In genomic region chr16:58029674-58030073, GRCm38 (mm10) we compare ENCODE assay signal across 20 mouse cellular contexts.
DNase-seq lines count a peak whose midpoint lies in the region; ATAC-seq and TF ChIP-seq lines count a peak whose summit lies in the region.
"Had no signal": no experiment of that assay in that cellular context is flagged by ENCODE, and none has a peak within 500 bp of the region (broad histone marks: within the 10 kb centered on the region; RNA-seq: fewer than 3 reads in every experiment).

No protein-coding gene starts in this region.

- intact Hi-C loops in gastrocnemius, adult 2 months (cut with DNase I) = no loop called here
- intact Hi-C loops in gastrocnemius, postnatal 36 days (cut with DNase I) = no loop called here

- H3K9ac ChIP-seq in lung, postnatal 0 days (replicated peaks; ENCODE audit: low read depth) = no peak overlapping the region
- H3K9ac ChIP-seq: hindbrain, embryonic 12.5 days; midbrain, embryonic 12.5 days had no signal

- no peak overlapping the region for H3K4me3 ChIP-seq in gastrocnemius, adult 2 months
- H3K4me3 ChIP-seq in lung, postnatal 0 days (ENCODE audit: low read depth, low read length) = no peak overlapping the region
- H3K4me3 ChIP-seq: hindbrain, embryonic 12.5 days; layer of hippocampus, adult 2 months; left cerebral cortex, adult 2 months; midbrain, embryonic 12.5 days had no signal

- peak; percentile 78 to 87 for DNase-seq in cerebellum, postnatal 14 days
- DNase-seq in cerebellum, adult 9-11 months = no peak
- peak; percentile 29 for DNase-seq in gastrocnemius, adult 2 months
- no peak for DNase-seq in gastrocnemius, postnatal 36 days
- DNase-seq in lung, adult 18-20 months = peak; percentile 4 to 5
- no peak for DNase-seq in lung, postnatal 0 days (ENCODE audit: low spot score)
- peak; percentile 6 for DNase-seq in heart, postnatal 4 days
- no peak for DNase-seq in ovary, adult 18-20 months (ENCODE audit: low spot score)
- DNase-seq: adrenal gland, postnatal 25 days; embryo, embryonic 11 days; right cerebral cortex, adult 18-20 months; thymus, postnatal 14 days had no signal

- no peaks in the 10 kb centered on the region for H3K36me3 ChIP-seq in lung, postnatal 0 days (ENCODE audit: insufficient read depth, low read length)
- H3K36me3 ChIP-seq: hindbrain, embryonic 12.5 days; midbrain, embryonic 12.5 days had no signal

- WGBS in lung, postnatal 0 days = 85% methylated on average over 5 of the region's 5 CpGs

- no peaks in the 10 kb centered on the region for H3K9me3 ChIP-seq in lung, postnatal 0 days (ENCODE audit: low read length)
- H3K9me3 ChIP-seq: hindbrain, embryonic 12.5 days; midbrain, embryonic 12.5 days had no signal

- ATAC-seq in lung, postnatal 0 days = no peak
- ATAC-seq: activated CD4-positive, CD25-positive, alpha-beta regulatory T cell, adult 4 months; intestine, embryonic 16.5 days had no signal

- H3K4me1 ChIP-seq in lung, postnatal 0 days (ENCODE audit: insufficient read depth, low read depth, low read length) = no peaks in the 10 kb centered on the region
- H3K4me1 ChIP-seq: hindbrain, embryonic 12.5 days; midbrain, embryonic 12.5 days had no signal

- no peak for TF ChIP-seq EP300 in lung, postnatal 0 days (IDR thresholded peaks at IDR 0.05)

- H3K27me3 ChIP-seq in lung, postnatal 0 days (replicated peaks; ENCODE audit: insufficient read depth, low read length) = no peaks in the 10 kb centered on the region
- H3K27me3 ChIP-seq: hindbrain, embryonic 12.5 days; midbrain, embryonic 12.5 days had no signal

- H3K4me2 ChIP-seq in lung, postnatal 0 days (replicated peaks; ENCODE audit: low read depth, low read length) = no peak overlapping the region
- H3K4me2 ChIP-seq: hindbrain, embryonic 12.5 days; midbrain, embryonic 12.5 days had no signal

- TF ChIP-seq CTCF in gastrocnemius, adult 2 months (IDR thresholded peaks at IDR 0.05) = no peak
- TF ChIP-seq CTCF in lung, postnatal 0 days (IDR thresholded peaks at IDR 0.05) = no peak

- no peak overlapping the region for H3K27ac ChIP-seq in gastrocnemius, adult 2 months
- no peak overlapping the region for H3K27ac ChIP-seq in lung, postnatal 0 days (ENCODE audit: low read length)
- H3K27ac ChIP-seq: hindbrain, embryonic 12.5 days; kidney, postnatal 0 days; layer of hippocampus, adult 2 months; left cerebral cortex, adult 2 months; macrophage; midbrain, embryonic 12.5 days had no signal

Comparison
In these comparisons a context has a peak if more than half of its experiments do, and no peak if none do; other contexts are left out.
1. DNase-seq: peak in cerebellum, postnatal 14 days (2 of 2), gastrocnemius, adult 2 months (single experiment), lung, adult 18-20 months (2 of 2) and heart, postnatal 4 days (single experiment); none in cerebellum, adult 9-11 months (single experiment), gastrocnemius, postnatal 36 days (0 of 2), lung, postnatal 0 days (single experiment) and ovary, adult 18-20 months (single experiment).